Mouse (Mus musculus) kidney, embryonic 16.5 days (tissue): ENCODE results near the gene Xrn1. TPM values are rescaled to one million over a fixed set of nuclear protein-coding genes. Genes with fewer than 3 reads are reported as not detected.

ENCODE experiments used
- ATAC-seq: fragments of 200-750 bp; cut with Nextera tagmentation; 2 replicates; pipeline ENCODE4 v1.8.0; 2017; ENCODE audit warnings: moderate TSS enrichment; ENCODE audit not compliant: low FRiP score, low TSS enrichment
- H3K27ac ChIP-seq: fragments of 300-500 bp; sonication (generic); 2 replicates; pipeline ENCODE4 v1.5.1; 2014; ENCODE audit warnings: low read length
- H3K27me3 ChIP-seq: fragments of 300-500 bp; sonication (generic); 2 replicates; pipeline ENCODE4 v1.6.1; 2014; ENCODE audit warnings: low read length, control low read depth, mixed read lengths; ENCODE audit not compliant: insufficient read depth
- H3K36me3 ChIP-seq: fragments of 300-500 bp; sonication (generic); 2 replicates; pipeline ENCODE4 v1.6.1; 2014; ENCODE audit warnings: low read length, control low read depth, mixed read lengths; ENCODE audit not compliant: insufficient read depth
- H3K4me1 ChIP-seq: fragments of 300-500 bp; sonication (generic); 2 replicates; pipeline ENCODE4 v1.6.1; 2014; ENCODE audit warnings: low read length, control low read depth, mixed read lengths; ENCODE audit not compliant: insufficient read depth
- H3K4me2 ChIP-seq: fragments of 300-500 bp; sonication (generic); replicated peaks from 2 replicates; pipeline ENCODE4 v1.6.1; 2014; ENCODE audit warnings: low read depth, low read length
- H3K4me3 ChIP-seq: fragments of 300-500 bp; sonication (generic); 2 replicates; pipeline ENCODE4 v1.5.1; 2014; ENCODE audit warnings: mild to moderate bottlenecking, low read length
- H3K9ac ChIP-seq: fragments of 300-500 bp; sonication (generic); replicated peaks from 2 replicates; pipeline ENCODE4 v1.6.1; 2014; ENCODE audit warnings: low read length
- H3K9me3 ChIP-seq: fragments of 300-500 bp; sonication (generic); 2 replicates; pipeline ENCODE4 v1.6.1; 2016; ENCODE audit warnings: low read length, control low read depth
- WGBS: fragments of 180-500 bp; shearing (Covaris S2); extraction: QIAGEN DNeasy Blood & Tissue Kit; methylation state at CpG from one replicate; pipeline ENCODE4 v1.1.7; 2014; 5-methylcytosine and 5-hydroxymethylcytosine counted together
- polyA plus RNA-seq: library from polyadenylated mRNA; unstranded; fragments of >200 nt; fragmentation: Nextera tagmentation; extraction: Ambion mirVana; gene quantifications from 2 replicates; pipeline ENCODE4 v1.2.1, GENCODE M21; 2015

The Xrn1 gene
- polyA plus RNA-seq, 1 experiment from 2014 or later, result 12.1 TPM

DNA sequence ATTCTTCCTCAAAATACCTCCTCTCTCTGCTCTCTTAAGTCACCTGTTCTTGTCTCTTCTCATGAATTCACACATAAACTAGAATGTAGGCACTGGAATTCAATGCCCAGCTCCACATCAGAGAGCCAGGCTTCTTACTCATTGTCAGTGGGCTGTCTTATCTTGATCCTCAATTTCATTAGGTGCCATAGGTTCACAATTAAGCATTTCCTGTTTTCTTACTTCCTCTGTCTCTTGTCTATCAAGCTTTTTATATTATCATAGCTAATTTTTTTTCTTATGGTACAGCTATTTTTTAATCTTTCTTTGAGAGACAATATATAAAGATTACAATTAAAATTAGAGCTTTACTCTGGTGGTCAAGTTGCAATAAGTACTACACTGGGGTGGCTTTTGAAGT, 6.5 kb downstream of the Xrn1 start:
- Histone ChIP-seq H3K4me2 (no peak overlapping the region), H3K27ac (no peak overlapping the region)

DNA sequence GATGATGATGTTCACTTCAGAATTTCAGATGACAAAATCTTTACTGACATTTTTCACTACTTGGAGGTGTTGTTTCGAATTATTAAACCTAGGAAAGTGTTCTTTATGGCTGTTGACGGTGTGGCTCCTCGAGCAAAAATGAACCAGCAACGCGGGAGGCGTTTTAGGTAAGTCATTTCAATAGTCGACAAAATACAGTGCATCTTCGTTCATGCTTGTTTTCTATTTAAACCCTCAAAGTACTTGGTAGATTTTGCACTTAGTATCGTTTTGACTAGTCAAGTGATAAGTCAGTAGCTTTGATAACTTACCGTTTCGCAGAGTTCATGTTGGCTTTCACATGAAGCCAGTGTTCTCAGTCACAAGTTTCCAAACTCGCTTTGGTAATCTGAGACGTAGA, 9.5 kb downstream of the Xrn1 start:
- Histone ChIP-seq H3K27me3 (no peaks in the 10 kb centered on the region), H3K27ac (no peak overlapping the region), H3K36me3 (peaks cover 10% of the 10 kb centered on the region; the same call in 1 of the 2 replicates), H3K4me2 (no peak overlapping the region), H3K9ac (no peak overlapping the region), H3K4me1 (no peaks in the 10 kb centered on the region), H3K4me3 (no peak overlapping the region), H3K9me3 (no peaks in the 10 kb centered on the region)
- 94% methylated on average over 13 of the region's 13 CpGs for WGBS
- no peak for ATAC-seq

More for the DNA sequence above, 6.5 kb downstream of the Xrn1 start:
- ATAC-seq, result no peak
- H3K9me3 ChIP-seq, result no peaks in the 10 kb centered on the region
- H3K4me3 ChIP-seq, result no peak overlapping the region
- no peak overlapping the region for H3K9ac ChIP-seq
- H3K36me3 ChIP-seq, result peaks cover 4% of the 10 kb centered on the region; the same call in 1 of the 2 replicates
- H3K27me3 ChIP-seq, result no peaks in the 10 kb centered on the region
- no peaks in the 10 kb centered on the region for H3K4me1 ChIP-seq

DNA sequence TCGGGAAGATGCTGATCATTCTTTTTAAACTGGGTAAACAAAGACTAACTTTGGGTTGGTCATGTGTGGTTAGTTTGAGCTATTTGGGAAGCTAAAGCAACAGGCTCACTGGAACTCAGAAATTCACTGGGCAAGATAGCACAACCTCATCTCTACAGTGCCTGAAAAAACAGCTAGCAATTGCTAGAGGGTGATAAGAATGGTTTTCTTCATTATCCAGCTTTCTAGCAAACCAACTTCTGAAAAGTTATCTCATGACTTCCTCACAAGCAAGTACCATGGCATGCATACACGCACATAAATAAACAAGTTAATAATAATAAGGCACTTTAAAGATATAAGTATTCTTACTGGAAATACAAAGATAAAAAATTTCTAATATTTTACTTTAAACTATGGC, 23.7 kb downstream of the Xrn1 start:
- Histone ChIP-seq H3K4me2 (no peak overlapping the region), H3K4me3 (no peak overlapping the region), H3K4me1 (no peaks in the 10 kb centered on the region), H3K36me3 (peaks cover 39% of the 10 kb centered on the region), H3K9ac (no peak overlapping the region), H3K27me3 (no peaks in the 10 kb centered on the region), H3K27ac (no peak overlapping the region), H3K9me3 (no peaks in the 10 kb centered on the region)
- 90% methylated on average over 2 of the region's 2 CpGs for WGBS
- no peak for ATAC-seq

- no peak overlapping the region for H3K4me3 ChIP-seq
- no peaks in the 10 kb centered on the region for H3K9me3 ChIP-seq
- H3K4me1 ChIP-seq, result no peaks in the 10 kb centered on the region
- no peak overlapping the region for H3K27ac ChIP-seq
- ATAC-seq, result no peak
- H3K4me2 ChIP-seq, result no peak overlapping the region
- H3K36me3 ChIP-seq, result peaks cover 44% of the 10 kb centered on the region
- no peaks in the 10 kb centered on the region for H3K27me3 ChIP-seq
- WGBS, result 87% methylated on average over 6 of the region's 6 CpGs
- no peak overlapping the region for H3K9ac ChIP-seq
These were observed 25.3 kb downstream of the Xrn1 start for GRCm38 (mm10) chr9:95979896-95980295.

DNA sequence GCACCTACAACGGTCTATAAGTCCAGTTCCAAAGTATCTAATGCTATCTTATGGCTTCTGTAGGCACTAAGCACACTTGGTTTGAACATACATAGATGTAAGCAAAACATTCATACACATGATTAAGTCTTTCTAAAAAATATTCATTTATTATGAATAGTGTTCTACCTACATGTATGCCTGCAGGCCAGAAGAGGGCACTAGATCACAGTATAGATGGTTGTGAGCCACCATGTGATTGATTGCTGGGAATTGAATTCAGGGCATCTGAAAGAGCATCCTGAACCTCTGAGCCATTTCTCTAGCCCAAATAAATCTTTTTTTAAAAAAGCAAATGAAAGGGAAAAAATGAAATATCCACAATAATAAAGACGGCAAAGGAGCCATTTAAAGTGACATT, 37.7 kb downstream of the Xrn1 start:
- peaks cover 34% of the 10 kb centered on the region for H3K36me3 ChIP-seq

GRCm38 (mm10) chr9:96004455-96004854, 49.9 kb downstream of the Xrn1 start:
- H3K27me3 ChIP-seq, result no peaks in the 10 kb centered on the region
- H3K36me3 ChIP-seq, result peaks cover 49% of the 10 kb centered on the region
- ATAC-seq, result no peak
- H3K9me3 ChIP-seq, result no peaks in the 10 kb centered on the region
- H3K9ac ChIP-seq, result no peak overlapping the region
- WGBS, result 90% methylated on average over 7 of the region's 7 CpGs
- no peaks in the 10 kb centered on the region for H3K4me1 ChIP-seq
- no peak overlapping the region for H3K4me2 ChIP-seq
- H3K4me3 ChIP-seq, result no peak overlapping the region
- H3K27ac ChIP-seq, result no peak overlapping the region

More for the DNA sequence above, 37.7 kb downstream of the Xrn1 start:
- Histone ChIP-seq H3K4me2 (no peak overlapping the region), H3K9me3 (no peaks in the 10 kb centered on the region), H3K9ac (no peak overlapping the region), H3K4me3 (no peak overlapping the region), H3K4me1 (no peaks in the 10 kb centered on the region), H3K27me3 (no peaks in the 10 kb centered on the region), H3K27ac (no peak overlapping the region)
- 98% methylated on average over 2 of the region's 2 CpGs for WGBS
- no peak for ATAC-seq

DNA sequence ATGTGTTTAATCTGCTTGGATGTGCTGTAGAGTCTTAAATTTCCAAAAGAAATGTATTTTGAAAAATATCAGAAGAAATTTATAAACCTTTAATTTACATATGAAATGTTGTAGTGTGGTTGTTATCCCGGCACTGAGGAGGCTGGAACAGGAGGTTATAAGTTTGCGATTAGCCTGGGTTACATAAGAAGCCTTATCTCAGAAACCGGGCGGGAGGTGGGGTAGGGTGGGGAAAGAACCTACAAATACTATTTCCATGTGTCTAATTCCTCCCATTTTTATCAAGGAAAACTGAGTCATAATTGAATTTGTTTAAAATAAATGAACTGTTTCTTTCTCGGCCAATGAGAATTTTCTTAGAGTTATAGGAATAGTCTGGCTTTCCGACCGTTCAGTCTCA, 56.1 kb downstream of the Xrn1 start:
- Histone ChIP-seq H3K9me3 (no peaks in the 10 kb centered on the region), H3K9ac (no peak overlapping the region), H3K27me3 (no peaks in the 10 kb centered on the region), H3K4me1 (no peaks in the 10 kb centered on the region), H3K27ac (no peak overlapping the region), H3K36me3 (peaks cover 38% of the 10 kb centered on the region), H3K4me2 (no peak overlapping the region), H3K4me3 (no peak overlapping the region)
- WGBS, result 89% methylated on average over 7 of the region's 7 CpGs
- no peak for ATAC-seq

DNA sequence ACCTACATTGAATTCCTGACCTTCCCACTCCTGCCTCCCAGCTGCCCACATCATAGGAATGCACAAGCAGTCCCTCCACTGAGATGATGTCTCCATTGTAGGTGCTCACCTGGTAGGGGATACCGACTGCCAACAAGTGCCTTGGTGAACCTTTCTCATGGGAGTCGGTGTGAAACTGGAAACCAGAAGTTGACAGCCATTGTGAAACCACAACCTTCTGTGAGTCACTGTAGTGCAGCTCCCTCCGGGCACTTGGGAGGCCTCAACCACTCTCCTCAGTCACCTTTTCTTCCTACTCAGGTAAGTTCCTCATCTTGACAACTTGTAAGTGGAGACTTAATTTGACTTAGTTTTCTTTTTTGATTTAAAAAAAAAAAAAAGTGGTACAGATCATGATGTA, 69.4 kb downstream of the Xrn1 start:
- no peak for ATAC-seq
- no peak overlapping the region for H3K27ac ChIP-seq
- H3K4me3 ChIP-seq, result no peak overlapping the region
- H3K4me2 ChIP-seq, result no peak overlapping the region
- peaks cover 39% of the 10 kb centered on the region for H3K36me3 ChIP-seq
- no peaks in the 10 kb centered on the region for H3K9me3 ChIP-seq
- H3K4me1 ChIP-seq, result no peaks in the 10 kb centered on the region
- 89% methylated on average over 3 of the region's 3 CpGs for WGBS
- H3K27me3 ChIP-seq, result no peaks in the 10 kb centered on the region
- H3K9ac ChIP-seq, result no peak overlapping the region

DNA sequence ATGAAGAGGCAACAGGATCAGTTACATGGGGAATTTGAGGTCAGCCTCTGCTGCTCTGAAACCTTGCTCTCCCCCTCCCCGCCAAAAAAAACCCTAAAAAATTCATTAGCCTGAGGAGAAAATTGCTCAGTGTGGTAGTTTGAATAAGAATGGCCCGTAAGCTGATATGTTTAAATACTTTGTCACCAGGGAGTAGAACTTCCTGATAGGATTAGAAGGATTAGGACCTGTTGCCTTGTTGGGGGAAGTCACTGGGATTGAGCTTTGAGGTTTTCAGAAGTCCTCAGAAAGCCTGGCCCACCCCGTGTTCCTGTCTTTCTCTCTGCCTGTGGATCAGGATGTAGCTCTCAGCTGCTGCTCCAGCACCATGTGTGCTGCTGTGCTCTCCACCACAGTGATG, 73.4 kb downstream of the Xrn1 start:
- Histone ChIP-seq H3K27ac (no peak overlapping the region), H3K4me1 (no peaks in the 10 kb centered on the region), H3K9me3 (no peaks in the 10 kb centered on the region), H3K27me3 (no peaks in the 10 kb centered on the region), H3K36me3 (peaks cover 51% of the 10 kb centered on the region), H3K4me2 (no peak overlapping the region), H3K9ac (no peak overlapping the region), H3K4me3 (no peak overlapping the region)
- 57% methylated on average over 3 of the region's 3 CpGs for WGBS
- ATAC-seq, result no peak

DNA sequence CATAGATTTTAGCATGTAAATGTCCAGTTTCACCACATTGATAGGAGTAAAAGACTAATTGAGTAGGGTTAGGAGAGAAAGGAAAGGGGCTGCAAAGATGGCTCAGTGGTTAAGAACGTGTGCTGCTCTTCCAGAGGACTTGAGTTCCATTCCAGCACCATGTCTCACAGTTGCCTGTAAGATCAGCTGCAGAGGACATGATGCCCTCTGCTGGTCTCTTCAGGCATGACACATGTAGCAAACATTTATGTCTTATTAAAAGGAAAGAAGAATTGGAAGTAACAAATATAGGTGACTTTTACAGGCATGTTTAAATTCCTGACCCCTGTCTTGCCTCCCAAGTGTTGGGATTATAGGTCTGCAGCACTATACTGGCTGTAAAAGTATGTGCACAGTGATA, 74.3 kb downstream of the Xrn1 start:
- Histone ChIP-seq H3K27me3 (no peaks in the 10 kb centered on the region), H3K9ac (no peak overlapping the region), H3K4me1 (no peaks in the 10 kb centered on the region), H3K4me3 (no peak overlapping the region), H3K4me2 (no peak overlapping the region), H3K36me3 (peaks cover 52% of the 10 kb centered on the region), H3K9me3 (no peaks in the 10 kb centered on the region), H3K27ac (no peak overlapping the region)
- no peak for ATAC-seq
- 68% methylated on average over 1 of the region's 1 CpGs for WGBS

DNA sequence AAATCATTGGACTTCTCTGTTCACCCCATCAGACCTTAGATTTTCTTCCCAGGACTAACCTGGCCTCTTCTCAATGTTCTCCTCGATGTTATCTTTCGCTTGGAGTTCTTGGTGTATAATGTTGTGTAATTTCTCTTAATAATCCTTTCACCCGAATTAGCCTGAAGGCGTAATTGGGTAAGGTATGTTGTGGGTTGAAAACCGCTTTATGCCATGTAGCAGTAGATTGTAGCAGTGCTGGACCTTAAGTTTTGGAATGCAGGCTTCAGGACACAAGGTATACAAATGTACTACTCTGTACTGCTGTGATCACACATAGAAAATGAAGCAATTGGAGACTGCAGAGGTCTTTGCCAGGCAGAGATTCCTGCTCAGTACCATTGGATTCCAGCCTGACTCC, 75.3 kb downstream of the Xrn1 start:
- H3K9me3 ChIP-seq, result no peaks in the 10 kb centered on the region
- no peak overlapping the region for H3K9ac ChIP-seq
- no peaks in the 10 kb centered on the region for H3K27me3 ChIP-seq
- WGBS, result 95% methylated on average over 5 of the region's 5 CpGs
- H3K27ac ChIP-seq, result no peak overlapping the region
- no peak overlapping the region for H3K4me2 ChIP-seq
- no peak for ATAC-seq
- no peaks in the 10 kb centered on the region for H3K4me1 ChIP-seq
- H3K36me3 ChIP-seq, result peaks cover 56% of the 10 kb centered on the region
- H3K4me3 ChIP-seq, result no peak overlapping the region
